Mouse (Mus musculus): ENCODE measurements around the gene Bivm.

Bivm gene

GRCm38 (mm10) chr1:44118239-44119054, at the start of gene Bivm, which contains the start of gene Kdelc1:
Bivm (plus strand) TSS chr1:44118957.
Kdelc1 (minus strand) TSS chr1:44118808.
- in situ Hi-C loops (cut with MboI, MseI): loop anchor here in 1 of 2 experiments (25.0 kb wide), 1 partner anchor 1256 kb away; the partner anchor contains the start of gene Mrps9

GRCm38 (mm10) chr1:44101448-44102225, 17.1 kb upstream of the Bivm start:
- in situ Hi-C loops (cut with MboI, MseI): loop anchor here in 1 of 2 experiments (25.0 kb wide), 1 partner anchor 1239 kb away; the partner anchor contains the start of gene Mrps9

- in situ Hi-C loops (cut with MboI, MseI): loop anchor here in 1 of 2 experiments (25.0 kb wide), 1 partner anchor 1240 kb away; the partner anchor contains the start of gene Mrps9
These were observed 16.5 kb upstream of the Bivm start, which contains the start of gene Tex30 for GRCm38 (mm10) chr1:44102259-44102717. Tex30 (minus strand) TSS chr1:44102441.

GRCm38 (mm10) chr1:44102939-44103338, 15.8 kb upstream of the Bivm start:
- in situ Hi-C loops (cut with MboI, MseI): loop anchor here in 1 of 2 experiments (25.0 kb wide), 1 partner anchor 1241 kb away; the partner anchor contains the start of gene Mrps9

- in situ Hi-C loops (cut with MboI, MseI): loop anchor here in 1 of 2 experiments (25.0 kb wide), 1 partner anchor 1255 kb away; the partner anchor contains the start of gene Mrps9
These were observed 1.2 kb upstream of the Bivm start for GRCm38 (mm10) chr1:44117571-44117970.

DNA sequence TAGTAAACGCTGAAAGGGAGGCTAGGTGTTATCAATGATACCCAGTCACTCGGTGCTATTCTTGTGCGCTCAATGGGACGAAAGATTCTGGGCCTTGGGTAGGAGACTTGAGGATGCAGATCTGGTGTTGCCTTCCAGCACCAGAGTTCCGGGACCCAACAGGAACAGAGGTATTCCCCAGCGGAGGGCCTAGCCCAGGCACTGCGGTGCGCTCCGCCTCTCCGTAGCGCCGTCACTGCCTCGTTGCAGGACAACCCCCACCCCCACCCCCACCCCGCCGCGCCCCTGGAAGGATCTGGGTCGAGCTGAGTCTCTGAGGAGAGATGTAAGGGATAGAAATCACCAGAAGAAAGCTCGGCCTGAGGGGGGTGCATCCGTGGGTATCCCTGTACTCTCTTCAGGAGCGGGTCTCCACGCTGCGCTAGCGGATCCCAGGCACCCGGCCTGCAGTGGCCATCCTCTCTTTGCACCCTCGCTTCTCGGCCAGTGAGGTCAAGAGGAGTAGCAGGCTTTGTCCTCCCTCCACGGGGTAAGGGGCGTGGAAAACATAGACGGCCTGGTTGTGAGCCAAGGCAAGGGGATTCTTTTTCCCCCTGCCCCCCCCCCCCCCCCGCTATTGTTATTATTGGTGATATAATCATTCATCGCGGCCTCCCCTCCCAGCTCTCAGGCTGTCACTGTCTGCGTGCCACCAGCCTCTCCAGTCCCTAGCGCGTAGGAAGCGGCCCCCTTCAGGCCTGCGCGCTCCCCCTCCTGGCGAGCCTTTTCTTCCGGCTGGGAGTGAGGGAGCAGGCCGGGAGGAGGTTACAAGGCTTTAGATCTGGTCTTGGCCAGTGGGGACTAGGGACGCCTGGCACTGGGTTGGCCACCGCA, 680 bp downstream of the Bivm start:
- in situ Hi-C loops (cut with MboI, MseI): loop anchor here in 1 of 2 experiments (25.0 kb wide), 1 partner anchor 1257 kb away; the partner anchor contains the start of gene Mrps9

DNA sequence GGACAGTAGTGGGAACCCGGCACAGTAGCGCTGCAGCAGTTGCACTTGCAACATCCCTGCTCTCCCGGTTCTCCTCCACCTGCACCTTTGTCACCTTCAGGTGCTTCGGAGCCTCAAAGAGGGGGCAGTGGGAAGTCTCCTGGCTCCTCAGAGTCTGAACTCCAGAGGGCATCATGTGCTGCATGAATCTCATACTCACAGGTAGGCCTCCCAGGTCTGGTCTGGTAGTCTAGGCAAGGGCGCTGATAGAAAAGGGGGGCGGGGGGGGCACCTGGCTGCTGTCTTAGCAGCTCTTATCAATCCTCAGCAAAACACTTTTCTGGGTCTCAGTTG, 1.3 kb downstream of the Bivm start:
- in situ Hi-C loops (cut with MboI, MseI): loop anchor here in 1 of 2 experiments (25.0 kb wide), 1 partner anchor 1258 kb away; the partner anchor contains the start of gene Mrps9

- in situ Hi-C loops (cut with MboI, MseI): loop anchor here in 1 of 2 experiments (25.0 kb wide), 1 partner anchor 1260 kb away; the partner anchor contains the start of gene Mrps9
These were observed 3.5 kb downstream of the Bivm start for GRCm38 (mm10) chr1:44122256-44122655.

DNA sequence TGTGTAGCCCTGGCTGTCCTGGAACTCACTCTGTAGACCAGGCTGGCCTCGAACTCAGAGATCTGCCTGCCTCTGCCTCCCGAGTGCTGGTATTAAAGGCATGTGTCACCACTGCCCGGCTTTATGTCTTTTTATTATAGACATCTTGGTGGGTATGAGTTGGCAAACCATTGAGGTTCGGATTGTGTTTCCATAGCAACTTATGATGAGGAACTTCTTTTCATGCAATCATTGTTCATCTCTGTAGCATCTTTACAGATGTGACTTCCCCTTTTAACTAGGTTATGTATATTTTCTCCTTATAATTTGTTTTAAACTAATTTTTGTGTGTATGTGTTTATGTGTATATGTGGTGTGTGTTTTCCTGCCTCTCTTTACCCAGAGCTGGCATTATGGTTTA, 6.8 kb downstream of the Bivm start:
- in situ Hi-C loops (cut with MboI, MseI): no loop called here

DNA sequence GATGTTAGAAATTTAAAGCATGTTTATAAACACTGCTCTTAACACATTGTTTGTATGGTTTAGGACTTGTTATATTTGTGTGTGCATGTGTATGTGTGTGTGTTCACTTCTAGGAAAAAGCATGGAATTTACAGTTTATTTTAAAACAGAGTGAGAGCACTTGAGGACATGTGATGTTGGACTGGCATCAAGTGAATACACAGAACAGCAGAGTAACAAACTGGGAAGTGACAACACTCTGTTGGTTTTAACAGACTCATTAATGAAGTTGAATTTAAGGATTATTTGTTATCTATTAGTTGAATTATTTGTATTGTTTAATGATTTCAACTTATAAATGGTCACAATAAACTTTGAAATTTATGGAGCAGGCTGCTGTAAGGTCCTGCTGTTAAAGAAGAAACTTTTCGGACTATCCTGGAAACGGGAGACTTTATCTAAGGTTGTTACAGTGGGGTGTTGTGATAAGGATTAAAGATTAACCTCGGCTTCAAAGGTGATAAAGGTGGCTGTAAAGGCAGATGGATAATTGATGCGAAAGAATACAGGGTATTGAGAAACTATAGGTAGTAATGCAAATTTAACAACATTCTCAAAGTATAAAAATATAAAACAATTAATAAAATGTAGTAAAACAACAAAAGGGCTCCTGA, 11.3 kb downstream of the Bivm start:
- in situ Hi-C loops (cut with MboI, MseI): no loop called here

DNA sequence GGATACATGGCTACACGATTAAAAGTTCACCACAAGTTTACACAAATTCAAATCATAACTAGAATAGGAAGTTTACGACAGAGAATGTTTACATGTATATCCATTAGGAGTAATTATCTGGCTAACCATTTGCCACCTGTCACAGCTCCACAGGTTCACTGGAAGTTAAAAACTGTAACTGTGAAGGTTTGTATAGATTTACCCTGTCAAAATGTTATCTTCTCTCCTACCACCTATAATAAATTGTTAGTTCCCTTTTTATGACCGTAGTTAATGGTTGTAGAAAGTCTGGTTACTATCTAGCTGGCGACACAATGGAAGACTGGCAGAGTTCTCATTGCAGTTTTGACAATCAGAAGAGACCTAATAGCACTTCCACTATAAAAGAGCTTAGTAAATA, 21.5 kb downstream of the Bivm start:
- in situ Hi-C loops (cut with MboI, MseI): no loop called here

- in situ Hi-C loops (cut with MboI, MseI): no loop called here
These were observed 24.0 kb downstream of the Bivm start for GRCm38 (mm10) chr1:44142747-44143146.

- in situ Hi-C loops (cut with MboI, MseI): no loop called here
These were observed 29.0 kb downstream of the Bivm start, which contains the start of gene Ercc5 for GRCm38 (mm10) chr1:44147563-44148381. Ercc5 (plus strand) TSS chr1:44147744.

GRCm38 (mm10) chr1:44148706-44149105, 29.9 kb downstream of the Bivm start:
- in situ Hi-C loops (cut with MboI, MseI): no loop called here

GRCm38 (mm10) chr1:44155287-44155686, 36.5 kb downstream of the Bivm start:
- in situ Hi-C loops (cut with MboI, MseI): no loop called here

- in situ Hi-C loops (cut with MboI, MseI): no loop called here
These were observed 39.6 kb downstream of the Bivm start for GRCm38 (mm10) chr1:44158317-44158716.

GRCm38 (mm10) chr1:44161818-44162217, 43.1 kb downstream of the Bivm start:
- in situ Hi-C loops (cut with MboI, MseI): no loop called here

DNA sequence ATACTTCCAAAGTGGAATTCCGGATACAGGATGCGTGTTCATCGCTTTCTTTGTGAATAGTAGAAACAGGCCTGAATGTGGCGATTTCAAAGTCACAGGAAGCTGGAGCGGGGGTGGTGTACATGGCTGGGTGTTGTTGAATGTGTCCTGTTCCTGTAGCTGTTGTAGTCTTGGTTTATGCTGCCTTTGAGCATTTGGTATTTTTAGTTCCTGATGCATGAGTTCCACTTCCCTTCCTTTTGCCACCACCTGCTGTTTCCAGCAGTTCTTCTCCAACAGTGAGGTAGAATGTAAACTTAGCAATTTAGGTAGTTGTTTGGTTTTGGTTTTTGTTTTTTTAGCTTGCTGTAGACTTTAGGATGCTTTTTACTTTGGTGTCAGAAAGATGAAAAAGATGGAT, 43.6 kb downstream of the Bivm start:
- in situ Hi-C loops (cut with MboI, MseI): no loop called here

GRCm38 (mm10) chr1:44167859-44168383, 49.2 kb downstream of the Bivm start:
- in situ Hi-C loops (cut with MboI, MseI): no loop called here

Measured in T-helper 17 cell (primary cell).